Mouse (Mus musculus): ENCODE data around the gene Pip4p1.

Pip4p1 gene

GRCm38 (mm10) chr14:50892091-50892490 lies 38.6 kb downstream of the Pip4p1 start:
- DNase-seq (ENCODE audit: low read depth, low spot score) = no peak
- Histone ChIP-seq H3K27me3 (ENCODE audit: control insufficient read depth, insufficient read depth, low read length, poor library complexity, severe bottlenecking) (no peaks in the 10 kb centered on the region), H3K36me3 (ENCODE audit: control insufficient read depth, insufficient read depth, low read length, poor library complexity, severe bottlenecking) (no peaks in the 10 kb centered on the region)

GRCm38 (mm10) chr14:50891621-50892020 lies 39.0 kb downstream of the Pip4p1 start:
- no peak for DNase-seq (ENCODE audit: low read depth, low spot score)
- no peaks in the 10 kb centered on the region for H3K36me3 ChIP-seq (ENCODE audit: control insufficient read depth, insufficient read depth, low read length, poor library complexity, severe bottlenecking)
- no peaks in the 10 kb centered on the region for H3K27me3 ChIP-seq (ENCODE audit: control insufficient read depth, insufficient read depth, low read length, poor library complexity, severe bottlenecking)

- DNase-seq (ENCODE audit: low read depth, low spot score) = no peak
- Histone ChIP-seq H3K27me3 (ENCODE audit: control insufficient read depth, insufficient read depth, low read length, poor library complexity, severe bottlenecking) (no peaks in the 10 kb centered on the region), H3K36me3 (ENCODE audit: control insufficient read depth, insufficient read depth, low read length, poor library complexity, severe bottlenecking) (no peaks in the 10 kb centered on the region)
Measured at GRCm38 (mm10) chr14:50876236-50876950, 54.3 kb downstream of the Pip4p1 start.
